Mouse (Mus musculus): Measurements from ENCODE around the gene Zic1.

Zic1 gene

DNA sequence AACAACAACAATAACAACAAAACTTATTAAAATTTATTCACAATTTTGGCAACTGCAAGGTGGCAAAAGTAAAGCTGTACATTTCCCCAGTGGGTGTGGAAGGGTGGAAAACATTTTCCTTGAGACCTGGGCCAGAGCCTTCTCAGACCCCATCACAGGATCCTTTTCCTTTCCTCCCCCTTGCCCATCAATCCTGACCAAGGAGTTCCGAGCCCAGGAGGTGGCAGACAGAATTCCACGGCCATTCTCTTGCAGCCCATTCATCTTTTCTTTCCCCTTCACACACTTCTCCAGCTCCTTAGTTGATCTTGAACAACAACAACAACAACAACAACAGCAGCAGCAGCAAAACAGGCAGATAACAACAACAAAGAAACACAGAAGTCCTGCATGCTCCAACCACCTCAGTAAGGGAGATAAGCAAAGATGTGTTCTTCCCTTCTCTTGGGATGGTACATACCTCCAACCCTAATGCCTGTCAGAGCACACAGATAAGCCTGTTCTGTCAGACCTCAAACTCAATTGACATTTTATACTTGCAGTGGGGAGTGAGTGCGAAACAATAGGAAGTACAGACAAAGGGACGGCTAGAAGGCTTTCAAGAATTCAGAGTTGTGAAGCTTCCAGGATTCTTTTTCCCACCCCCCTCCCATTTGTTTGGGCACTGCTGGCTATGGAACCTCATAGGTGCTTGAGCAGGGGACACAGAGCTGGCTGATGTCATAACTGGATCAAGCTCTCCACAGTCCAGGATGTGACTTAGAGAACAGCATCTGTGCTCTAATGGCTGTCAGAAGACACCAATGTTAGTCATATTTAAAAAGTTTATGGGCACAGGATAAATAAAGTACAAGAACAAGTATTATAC lies 19.3 kb upstream of the Zic1 start:
- no peak for DNase-seq (ENCODE audit: low spot score in 2 of 2)

- no peak for DNase-seq (ENCODE audit: low spot score in 2 of 2)
These were observed 18.5 kb upstream of the Zic1 start for GRCm38 (mm10) chr9:91384136-91384500.

- no peak for DNase-seq (ENCODE audit: low spot score in 2 of 2)
These were observed 18.0 kb upstream of the Zic1 start for GRCm38 (mm10) chr9:91383441-91384135.

DNA sequence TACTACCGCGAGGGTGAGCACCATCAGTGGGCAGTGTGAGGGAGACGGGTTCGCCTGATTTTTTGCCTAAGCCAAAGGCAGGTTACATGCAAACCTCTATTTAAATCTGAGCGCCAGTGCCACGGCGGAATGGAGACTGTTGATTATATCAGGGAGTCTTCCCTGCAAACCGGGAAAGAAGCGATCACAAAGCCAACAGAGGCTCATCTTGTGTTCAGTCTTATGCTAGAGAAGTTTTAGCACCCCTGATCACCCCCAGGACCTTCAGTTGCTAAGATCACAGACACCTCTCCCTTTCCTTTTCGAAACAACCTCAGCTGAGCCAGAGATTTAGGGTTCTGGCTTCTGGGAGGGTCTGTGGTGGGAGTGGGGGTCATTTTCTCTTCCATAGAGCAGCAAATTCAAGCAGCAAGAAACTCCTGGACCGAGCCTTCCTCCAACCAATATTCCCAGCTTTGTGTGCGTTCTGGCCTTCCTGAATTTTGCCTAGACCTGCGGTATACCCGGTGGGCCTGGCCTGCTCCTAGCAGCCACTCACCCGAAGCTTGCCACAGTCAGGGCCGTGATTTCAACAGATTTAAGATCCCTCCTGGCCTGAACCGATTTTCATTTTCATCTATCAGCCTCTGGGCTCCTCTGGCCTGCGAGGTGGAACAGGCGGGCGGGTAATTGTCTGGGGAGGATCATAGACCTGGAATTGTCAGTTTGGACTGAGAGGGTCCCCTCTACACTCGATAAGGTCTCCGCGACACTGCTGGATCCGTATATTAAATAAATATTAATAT lies 17.1 kb upstream of the Zic1 start:
- no peak for DNase-seq (ENCODE audit: low spot score in 2 of 2)

DNA sequence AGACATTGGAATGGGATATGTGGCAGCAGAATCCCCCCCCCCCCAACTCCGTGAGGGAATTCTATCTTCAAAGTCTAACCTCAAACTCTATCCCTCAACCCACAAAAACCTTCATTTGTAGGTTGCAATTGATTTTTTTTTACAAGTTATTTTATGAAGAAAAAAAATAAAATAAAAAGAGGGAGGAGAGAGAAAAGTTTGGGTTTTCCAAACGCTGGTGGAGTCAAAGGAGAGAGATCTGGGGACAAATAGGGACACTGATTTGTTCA lies 16.4 kb upstream of the Zic1 start:
- no peak for DNase-seq (ENCODE audit: low spot score in 2 of 2)

DNA sequence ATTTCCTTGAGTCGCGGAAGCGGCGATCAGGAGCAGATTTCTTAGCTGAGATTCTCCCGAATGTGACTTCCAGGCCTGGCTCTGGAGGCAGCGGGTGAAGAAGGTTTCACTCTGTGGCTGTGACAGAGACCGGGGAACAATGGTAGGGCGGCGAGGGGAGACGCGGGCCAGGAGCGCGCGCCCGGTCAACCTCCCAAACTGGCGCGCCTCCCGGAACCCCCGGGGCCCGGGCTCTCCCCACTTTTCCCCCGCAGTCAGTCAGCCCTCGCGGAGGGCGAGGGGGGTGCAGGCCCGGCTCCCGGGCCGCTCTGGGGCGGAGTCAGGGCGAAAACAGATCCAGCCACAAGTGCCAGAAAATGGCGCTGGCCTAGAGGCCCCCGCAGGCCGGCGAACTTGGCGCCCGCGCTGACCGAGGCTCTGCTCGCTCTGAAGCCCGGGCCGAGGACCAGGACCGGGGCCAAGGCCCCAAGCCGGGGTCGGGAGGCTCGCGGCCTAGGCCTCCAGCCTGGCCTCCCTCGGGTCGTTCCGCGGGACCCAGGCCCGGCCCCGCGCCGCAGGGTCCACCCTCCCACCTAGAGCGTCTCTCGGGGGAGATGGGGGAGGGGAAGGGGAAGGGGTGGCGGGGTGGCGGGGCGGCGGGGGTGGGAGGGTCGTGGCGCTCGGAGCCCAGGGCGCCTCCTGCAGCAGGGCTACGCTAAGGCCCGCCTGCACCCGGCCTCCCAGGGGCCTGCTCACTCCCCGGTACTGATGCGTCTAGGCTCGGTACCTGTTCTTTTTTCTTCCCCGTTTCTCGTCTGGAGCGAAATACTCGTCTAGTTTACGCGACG lies 15.9 kb upstream of the Zic1 start:
- no peak for DNase-seq (ENCODE audit: low spot score in 2 of 2)

GRCm38 (mm10) chr9:91380458-91380914 lies 14.9 kb upstream of the Zic1 start:
- no peak for DNase-seq (ENCODE audit: low spot score in 2 of 2)

DNA sequence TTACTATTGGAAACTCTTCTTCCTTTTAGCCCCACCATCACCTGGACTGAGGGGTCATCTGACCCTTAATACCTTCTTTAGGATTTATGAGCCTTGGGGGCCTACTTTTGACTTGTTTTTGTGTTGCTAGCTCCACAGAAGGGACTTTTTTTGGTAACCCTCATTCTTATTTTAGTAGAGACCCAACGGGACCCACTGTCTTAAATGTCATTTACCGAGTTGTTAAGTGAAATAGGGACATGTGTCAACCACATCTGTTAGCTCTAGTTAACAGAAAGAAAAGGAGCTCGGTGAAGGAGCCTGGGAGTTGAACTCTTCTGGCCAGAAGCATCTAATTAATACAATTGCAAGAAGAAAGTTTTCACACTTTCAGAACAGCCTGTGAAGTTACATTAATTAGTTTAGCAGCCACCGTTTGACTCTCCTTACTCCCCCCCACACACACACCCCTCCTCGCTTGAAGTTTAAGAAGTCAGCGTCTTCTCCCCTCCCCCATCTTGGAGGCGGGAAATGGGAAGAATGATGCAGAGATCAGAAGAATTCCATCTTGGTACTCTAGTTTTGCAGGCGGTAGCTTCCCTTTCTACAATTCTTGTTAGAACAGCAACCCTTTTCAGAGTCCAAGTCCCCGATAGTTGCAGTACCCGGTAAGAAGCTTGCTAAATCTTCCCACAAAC lies 14.3 kb upstream of the Zic1 start:
- DNase-seq (ENCODE audit: low spot score in 2 of 2), result no peak

- no peak for DNase-seq (ENCODE audit: low spot score in 2 of 2)
These were observed 13.7 kb upstream of the Zic1 start for GRCm38 (mm10) chr9:91379300-91379635.

DNA sequence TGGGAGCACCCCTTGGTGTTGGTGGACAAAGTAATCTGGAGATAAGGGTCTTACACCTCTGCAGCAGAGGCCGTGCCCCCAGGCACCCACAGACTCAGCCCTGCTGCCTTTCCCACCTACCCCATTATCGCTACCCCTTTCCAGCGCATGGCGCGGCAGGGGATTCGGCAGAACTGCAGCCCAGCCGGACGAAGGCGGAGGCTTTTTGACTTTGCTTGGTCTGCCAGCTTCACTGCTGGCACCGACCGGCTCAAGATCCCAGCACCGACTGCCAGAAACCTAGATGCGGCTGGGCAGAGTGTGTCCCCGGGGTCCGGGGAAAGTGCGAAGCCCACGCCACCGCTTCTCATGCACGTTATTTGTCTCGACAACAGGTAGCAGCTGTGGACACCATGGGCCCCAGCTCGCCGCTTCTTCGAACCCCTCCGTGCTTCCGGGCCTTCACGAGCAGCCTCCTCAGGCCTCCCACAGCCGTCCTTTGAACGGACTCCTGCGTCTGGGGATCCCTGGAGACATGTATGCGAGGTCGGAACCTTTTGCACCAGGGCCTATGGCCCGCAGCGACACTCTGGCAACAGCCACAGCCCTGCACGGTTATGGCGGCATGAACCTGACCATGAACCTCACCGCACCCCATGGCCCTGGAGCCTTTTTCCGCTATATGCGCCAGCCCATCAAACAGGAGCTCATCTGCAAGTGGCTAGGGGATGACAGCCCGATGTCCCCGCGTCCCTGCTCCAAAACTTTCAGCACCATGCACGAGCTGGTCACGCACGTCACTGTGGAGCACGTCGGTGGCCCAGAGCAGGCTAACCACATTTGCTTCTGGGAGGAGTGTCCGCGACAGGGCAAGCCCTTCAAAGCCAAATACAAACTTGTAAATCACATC lies 13.0 kb upstream of the Zic1 start:
- DNase-seq (ENCODE audit: low spot score in 2 of 2), result no peak

GRCm38 (mm10) chr9:91377873-91378150 lies 12.2 kb upstream of the Zic1 start:
- no peak for DNase-seq (ENCODE audit: low spot score in 2 of 2)

DNA sequence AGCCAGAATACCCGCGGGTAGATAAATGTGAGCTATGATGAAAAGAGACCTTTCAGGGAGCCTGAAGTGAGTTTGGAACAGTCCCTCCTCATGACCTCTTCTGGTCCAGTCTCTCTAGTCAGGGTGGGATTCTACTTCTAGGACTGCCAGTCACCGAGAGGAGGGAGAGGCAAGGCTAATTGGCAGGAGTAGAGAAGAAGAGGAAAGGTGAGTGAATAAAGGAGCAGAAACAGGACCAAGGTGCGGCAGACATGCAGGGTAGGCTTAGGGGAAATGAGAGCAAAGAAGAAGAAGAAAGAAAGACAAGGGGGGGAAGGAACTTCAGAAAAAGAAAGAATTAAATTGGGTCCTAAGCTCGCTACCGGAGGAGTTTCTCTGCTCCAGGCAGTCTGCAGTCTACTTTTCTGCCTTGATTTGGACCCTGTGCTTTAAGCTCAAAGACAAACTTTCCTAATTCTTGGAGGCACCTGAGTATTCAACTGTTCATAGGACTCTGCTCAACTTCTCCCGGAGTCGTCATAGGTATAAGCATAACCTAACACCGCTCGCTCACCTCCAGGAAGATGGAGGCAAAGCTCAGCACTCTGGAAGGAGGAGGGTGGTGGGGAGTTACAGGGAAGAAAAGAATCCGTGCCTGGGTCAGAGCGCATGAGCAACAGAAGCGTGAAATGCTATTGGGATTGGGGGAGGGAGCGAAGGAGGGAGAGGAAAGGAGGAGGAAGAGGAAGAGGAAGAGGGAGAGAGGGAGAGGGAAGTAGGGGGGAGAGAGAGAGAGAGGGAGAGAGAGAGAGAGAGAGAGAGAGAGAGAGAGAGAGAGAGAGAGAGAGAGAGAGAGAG lies 11.6 kb upstream of the Zic1 start:
- DNase-seq (ENCODE audit: low spot score in 2 of 2), result no peak

GRCm38 (mm10) chr9:91374665-91375064 lies 9.1 kb upstream of the Zic1 start:
- DNase-seq (ENCODE audit: low spot score in 2 of 2), result no peak

DNA sequence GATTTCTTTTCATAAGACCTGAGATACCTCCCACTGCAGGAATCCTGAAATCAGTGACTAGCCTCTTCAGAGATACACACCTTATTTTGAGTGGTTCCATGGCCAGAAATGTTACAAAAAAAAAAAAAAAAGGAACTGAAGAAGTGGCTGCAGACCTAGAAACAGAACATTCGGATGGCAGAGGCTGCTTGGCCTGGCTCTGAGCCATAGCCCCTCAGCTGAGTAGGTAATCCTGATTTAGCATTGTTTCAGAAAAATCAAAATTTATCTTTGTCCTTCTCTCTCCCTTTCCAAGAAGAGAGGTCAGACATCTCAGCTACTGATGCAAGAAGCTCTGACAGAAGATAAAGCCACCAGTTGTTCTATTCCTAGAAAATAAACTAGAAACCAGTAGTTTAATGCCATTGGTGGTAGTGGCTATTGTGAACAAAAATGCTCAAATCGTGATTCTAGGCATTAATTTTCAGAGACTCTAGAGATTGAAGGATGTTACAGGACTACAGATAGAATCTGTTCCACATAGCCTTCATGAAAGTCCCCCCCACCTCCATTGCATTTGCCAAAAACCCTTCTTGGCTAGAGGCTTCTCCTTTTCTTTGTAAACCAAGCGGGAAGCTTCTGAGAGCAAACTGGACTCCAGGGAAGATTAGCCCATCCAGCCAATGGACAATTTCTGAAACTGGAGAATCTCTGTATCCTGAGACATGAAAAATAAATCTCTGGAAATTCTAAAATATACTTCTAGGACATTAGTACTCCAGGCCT lies 8.4 kb upstream of the Zic1 start:
- DNase-seq (ENCODE audit: low spot score in 2 of 2), result no peak

GRCm38 (mm10) chr9:91371608-91372007 lies 6.0 kb upstream of the Zic1 start:
- no peak for DNase-seq (ENCODE audit: low spot score in 2 of 2)

- DNase-seq (ENCODE audit: low spot score in 2 of 2), result no peak
These were observed 5.4 kb upstream of the Zic1 start for GRCm38 (mm10) chr9:91371011-91371410.

DNA sequence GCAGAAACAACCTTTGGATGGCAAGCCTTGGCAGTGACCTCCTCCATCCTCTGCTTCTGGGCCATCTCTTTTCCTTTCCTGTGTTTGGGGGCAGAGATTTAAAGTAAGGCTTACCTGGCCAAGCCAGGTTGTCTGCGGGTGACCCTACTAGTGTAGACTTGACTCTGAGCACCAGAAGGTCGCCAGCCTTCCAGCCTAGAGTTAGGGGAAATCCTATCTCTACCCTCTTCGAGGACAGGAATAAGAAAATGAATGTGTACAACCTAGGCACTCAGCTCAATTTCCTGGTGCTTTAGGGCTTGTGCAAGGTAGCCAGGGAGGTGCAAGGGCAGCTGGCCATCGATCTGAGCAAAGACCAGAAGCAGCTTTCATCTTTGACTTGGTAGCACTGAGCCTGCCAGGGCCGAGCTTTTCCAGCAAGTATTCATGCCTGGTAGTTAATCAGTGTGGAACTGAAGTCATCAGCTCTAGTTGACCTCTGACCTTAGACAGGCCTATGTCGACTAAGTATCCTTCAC lies 4.6 kb upstream of the Zic1 start:
- DNase-seq (ENCODE audit: low spot score in 2 of 2), result no peak

DNA sequence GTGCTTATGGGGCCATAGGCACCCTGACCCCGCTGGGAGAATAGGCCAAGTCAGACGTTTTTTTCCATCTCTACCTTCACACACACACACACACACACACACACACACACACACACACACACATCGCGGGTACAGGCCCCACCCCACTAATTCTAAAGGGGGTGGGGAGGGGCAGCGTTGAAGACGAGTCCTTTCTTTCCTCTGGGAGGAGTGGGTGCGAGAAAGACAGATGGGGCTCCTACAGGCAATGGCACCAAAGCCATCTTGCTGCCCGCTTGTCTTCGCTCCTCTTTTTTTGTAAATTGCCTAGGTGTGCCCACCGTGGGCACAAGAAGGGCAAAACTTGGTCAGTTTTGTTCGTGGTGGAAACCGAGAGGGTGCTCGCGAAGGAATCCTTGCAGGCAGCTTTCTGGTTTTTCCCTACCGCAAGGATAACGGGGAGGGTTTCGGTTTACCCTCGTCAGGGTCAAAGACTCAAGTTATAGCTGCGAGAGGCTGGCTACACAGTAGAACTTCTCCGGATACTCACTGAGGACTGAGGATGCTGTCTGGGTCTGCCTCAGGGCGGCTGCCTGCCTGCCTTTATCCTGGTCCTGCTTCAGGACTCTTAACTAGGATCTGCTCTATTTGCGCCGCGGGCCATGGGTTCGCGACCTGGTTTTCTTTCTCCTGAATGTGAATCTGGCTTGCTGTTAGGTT lies 3.8 kb upstream of the Zic1 start:
- DNase-seq (ENCODE audit: low spot score in 2 of 2), result no peak

Measured in spleen, postnatal 14 days (tissue).